Mouse (Mus musculus) testis, adult 2 months (tissue): ENCODE measurements around the gene Rsph6a.
A peak's percentile ranks its signal among the peaks of the same experiment; 100 is the strongest.

Experiments
- CTCF ChIP-seq: fragments of 200-500 bp; IDR thresholded peaks from 2 replicates; pipeline ENCODE4 v1.5.1; 2012; ENCODE audit warnings: low read depth, mild to moderate bottlenecking, inconsistent platforms, low read length, moderate library complexity; ENCODE audit not compliant: control insufficient read depth, insufficient read depth, insufficient replicate concordance
- POLR2A ChIP-seq: fragments of 200-500 bp; IDR thresholded peaks from 2 replicates; pipeline ENCODE4 v1.6.1; 2012; ENCODE audit warnings: low read depth, mild to moderate bottlenecking, inconsistent platforms, low read length, moderate library complexity; ENCODE audit not compliant: control insufficient read depth

- TF ChIP-seq CTCF, result 0 out of 2 replicates have a peak, but pooled peaks have one; percentile 12
- TF ChIP-seq POLR2A, result no peak
Observed at GRCm38 (mm10) chr7:19014452-19014851, 40.0 kb upstream of the Rsph6a start.
